10 mouse cellular contexts compared by ENCODE assay signal in the genomic region with DNA sequence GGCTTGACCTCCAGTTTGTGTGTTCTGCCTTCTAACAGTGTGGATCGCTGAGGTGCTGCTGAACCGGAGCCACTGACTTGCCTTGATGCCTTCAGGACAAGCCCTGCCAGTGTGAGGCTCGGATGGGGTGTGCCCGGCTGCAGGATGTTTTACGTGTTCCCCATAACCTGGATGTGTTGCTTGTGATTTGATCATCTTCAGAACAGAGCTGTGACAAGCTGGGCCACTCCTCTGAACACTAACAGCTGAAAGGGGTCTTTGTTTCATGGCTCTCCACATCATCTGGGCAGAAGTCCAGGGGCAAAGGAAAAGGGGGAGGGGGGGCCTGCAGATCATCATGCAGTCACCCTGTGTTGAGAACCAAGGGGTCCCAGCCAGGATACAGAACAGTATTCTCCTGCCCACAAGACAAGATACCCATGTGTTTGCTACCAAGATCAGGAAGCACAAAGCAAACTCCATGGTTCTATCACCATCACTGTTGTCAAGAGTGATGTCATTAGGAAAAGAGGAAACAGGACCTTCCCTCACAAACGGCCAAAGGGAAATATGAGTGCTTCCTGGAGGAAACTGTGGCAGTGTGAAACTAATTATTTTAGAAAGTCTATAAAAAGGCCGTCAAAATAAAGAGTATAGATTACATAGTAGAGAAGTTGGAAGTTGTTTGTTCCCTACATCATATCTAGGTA. TPM values are rescaled to one million over a fixed set of nuclear protein-coding genes. Genes with fewer than 3 reads are reported as not detected.
DNase-seq lines count a peak whose midpoint lies in the region; ATAC-seq and TF ChIP-seq lines count a peak whose summit lies in the region.
"Had no signal": no experiment of that assay in that cellular context is flagged by ENCODE, and none has a peak within 500 bp of the region (broad histone marks: within the 10 kb centered on the region; RNA-seq: fewer than 3 reads in every experiment).

No protein-coding gene starts in this region.

- TF ChIP-seq CTCF in gastrocnemius, adult 2 months (IDR thresholded peaks at IDR 0.05), result no peak
- TF ChIP-seq CTCF in lung, adult 2 months (IDR thresholded peaks at IDR 0.05; ENCODE audit: insufficient read depth, low read length), result no peak

- no peak overlapping the region for H3K4me2 ChIP-seq in limb, embryonic 11.5 days (ENCODE audit: low read depth, severe bottlenecking)
- peak overlapping the region; percentile 24; the same call in 1 of the 2 replicates for H3K4me2 ChIP-seq in stomach, embryonic 16.5 days (ENCODE audit: low read depth, low read length)

- DNase-seq in gastrocnemius, adult 2 months, result no peak
- DNase-seq in gastrocnemius, adult 18-20 months (ENCODE audit: low spot score), result no peak
- DNase-seq in lung, postnatal 10 days, result peak; percentile 6
- no peak for DNase-seq in lung, adult 2 months
- no peak for DNase-seq in limb, embryonic 11.5 days (ENCODE audit: low spot score)
- DNase-seq in right cerebral cortex, adult 18-20 months, result no peak
- DNase-seq in gastrocnemius, postnatal 14 days, result no peak

- H3K9me3 ChIP-seq in limb, embryonic 11.5 days (ENCODE audit: control insufficient read depth, low read length), result no peaks in the 10 kb centered on the region
- H3K9me3 ChIP-seq in stomach, embryonic 16.5 days (replicated peaks; ENCODE audit: control insufficient read depth, low read length), result no peaks in the 10 kb centered on the region

- no peak for TF ChIP-seq POLR2A in lung, adult 2 months (IDR thresholded peaks at IDR 0.05; ENCODE audit: borderline replicate concordance, extremely low read depth, low read depth, low read length)

- H3K36me3 ChIP-seq in limb, embryonic 11.5 days (ENCODE audit: control insufficient read depth, insufficient read depth, low read length), result no peaks in the 10 kb centered on the region
- no peaks in the 10 kb centered on the region for H3K36me3 ChIP-seq in stomach, embryonic 16.5 days (ENCODE audit: control insufficient read depth, insufficient read depth, low read length)

- intact Hi-C loops in gastrocnemius, adult 2 months (cut with DNase I), result no loop called here
- intact Hi-C loops in gastrocnemius, postnatal 14 days (cut with DNase I; ENCODE audit: low total_unique reads), result no loop called here

- 19% methylated on average over 7 of the region's 7 CpGs for WGBS in lung, adult 2 months
- WGBS in limb, embryonic 11.5 days, result 72% methylated on average over 7 of the region's 7 CpGs
- WGBS in stomach, embryonic 16.5 days, result 44% methylated on average over 7 of the region's 7 CpGs

- peak overlapping the region; percentile 38; the same call in 1 of the 2 replicates for H3K4me3 ChIP-seq in gastrocnemius, adult 2 months
- no peak overlapping the region for H3K4me3 ChIP-seq in lung, adult 2 months (replicated peaks; ENCODE audit: extremely low read depth, low read depth, low read length)
- H3K4me3 ChIP-seq in limb, embryonic 11.5 days (ENCODE audit: low read depth, low read length), result no peak overlapping the region
- H3K4me3 ChIP-seq in stomach, embryonic 16.5 days (replicated peaks; ENCODE audit: low read length), result no peak overlapping the region

- no peaks in the 10 kb centered on the region for H3K27me3 ChIP-seq in limb, embryonic 11.5 days (ENCODE audit: control insufficient read depth, insufficient read depth, low read length)
- no peaks in the 10 kb centered on the region for H3K27me3 ChIP-seq in stomach, embryonic 16.5 days (ENCODE audit: control insufficient read depth, insufficient read depth, low read length)

- no peak overlapping the region for H3K27ac ChIP-seq in gastrocnemius, adult 2 months
- H3K27ac ChIP-seq in limb, embryonic 11.5 days (replicated peaks; ENCODE audit: low read depth, low read length), result no peak overlapping the region
- H3K27ac ChIP-seq in stomach, embryonic 16.5 days (ENCODE audit: low read length), result peak overlapping the region; percentile 38; the same call in 1 of the 2 replicates

- no peak overlapping the region for H3K9ac ChIP-seq in limb, embryonic 11.5 days (ENCODE audit: low read length)
- H3K9ac ChIP-seq in stomach, embryonic 16.5 days (ENCODE audit: low read length), result no peak overlapping the region; the same call in 1 of the 2 replicates

- H3K4me1 ChIP-seq in lung, adult 2 months (ENCODE audit: control insufficient read depth, insufficient read depth, low read length), result no peaks in the 10 kb centered on the region
- no peaks in the 10 kb centered on the region for H3K4me1 ChIP-seq in limb, embryonic 11.5 days (ENCODE audit: control insufficient read depth, insufficient read depth, low read length)
- H3K4me1 ChIP-seq in stomach, embryonic 16.5 days (ENCODE audit: control insufficient read depth, insufficient read depth, low read length), result no peaks in the 10 kb centered on the region

- peak; percentile 24; the same call in 1 of the 2 replicates for ATAC-seq in limb, embryonic 11.5 days (ENCODE audit: insufficient number of reproducible peaks, low FRiP score, low TSS enrichment, low read depth)
- ATAC-seq in stomach, embryonic 16.5 days (ENCODE audit: insufficient read depth, low FRiP score), result no peak

RNA-seq across cellular contexts. Expression of gene Hao1, which starts 25.9 kb away (rescaled TPM):
- total RNA-seq in gastrocnemius, adult 2 months (2021), result not detected
- total RNA-seq in gastrocnemius, adult 18-20 months (2021), result not detected
- not detected in 2 replicates for polyA plus RNA-seq in lung, adult 2 months (2012; rRNA removed)
- polyA plus RNA-seq in limb, embryonic 11.5 days (2014; fragmentation: Nextera tagmentation; extraction: Ambion mirVana), result not detected in 2 replicates
- polyA plus RNA-seq in stomach, embryonic 16.5 days (2015; fragmentation: Nextera tagmentation; extraction: Ambion mirVana), result 0.18 and 0.29 TPM in 2 replicates
- not detected for total RNA-seq in gastrocnemius, postnatal 14 days (2021)
- total RNA-seq: neutrophil, adult 5-6 weeks had no signal
- polyA plus RNA-seq: large intestine, adult 2 months had no signal
